ENCODE assay signal across 8 mouse cellular contexts in genomic region chr6:108457516-108458181, GRCm38 (mm10).
DNase-seq lines count a peak whose midpoint lies in the region; ATAC-seq and TF ChIP-seq lines count a peak whose summit lies in the region.

No protein-coding gene starts in this region.

- no peaks in the 10 kb centered on the region for H3K9me3 ChIP-seq in hindbrain, embryonic 15.5 days

- H3K4me2 ChIP-seq in hindbrain, embryonic 15.5 days = no peak overlapping the region

- H3K4me3 ChIP-seq in kidney, adult 2 months (ENCODE audit: insufficient read depth, low read depth, low read length) = no peak overlapping the region
- no peak overlapping the region for H3K4me3 ChIP-seq in hindbrain, embryonic 15.5 days

- 26% methylated on average over 14 of the region's 14 CpGs for whole genome bisulfite sequencing in kidney, adult 2 months
- WGBS in hindbrain, embryonic 15.5 days = 55% methylated on average over 14 of the region's 14 CpGs

- DNase-seq in kidney, adult 2 months = peak; percentile 88
- no peak for DNase-seq in kidney, adult 18-20 months
- DNase-seq in embryo, embryonic 10.5 days (ENCODE audit: low spot score) = peak; percentile 32
- peak; percentile 54 for DNase-seq in lung, postnatal 25 days (ENCODE audit: low spot score)
- DNase-seq in frontal cortex, postnatal 10 days (ENCODE audit: low spot score in 2 of 2) = no peak
- DNase-seq in ovary, adult 18-20 months (ENCODE audit: low spot score) = no peak

- H3K4me1 ChIP-seq in kidney, adult 2 months (ENCODE audit: control insufficient read depth, insufficient read depth, low read length) = peaks cover 50% of the 10 kb centered on the region
- H3K4me1 ChIP-seq in hindbrain, embryonic 15.5 days (replicated peaks) = peaks cover 20% of the 10 kb centered on the region

- no peak for TF ChIP-seq CTCF in kidney, adult 2 months (conservative IDR thresholded peaks at IDR 0.05; ENCODE audit: insufficient read depth, insufficient read length, low read depth, low read length)

- no peak for ATAC-seq in hindbrain, embryonic 15.5 days (ENCODE audit: low FRiP score, low read depth)
- ATAC-seq in erythroid progenitor cell, adult 5-6 weeks (replicated peaks; ENCODE audit: low FRiP score, poor library complexity, severe bottlenecking) = no peak

- TF ChIP-seq POLR2A in kidney, adult 2 months (IDR thresholded peaks at IDR 0.05; ENCODE audit: low read depth, low read length) = no peak

- H3K27ac ChIP-seq in kidney, adult 2 months (ENCODE audit: insufficient read depth, low read depth, low read length) = peak overlapping the region; percentile 88
- 0 out of 2 replicates have a peak overlapping the region, but pooled peaks have one; percentile 10 for H3K27ac ChIP-seq in hindbrain, embryonic 15.5 days (replicated peaks)

- no peaks in the 10 kb centered on the region for H3K27me3 ChIP-seq in kidney, adult 2 months (replicated peaks; ENCODE audit: control insufficient read depth, insufficient read depth, low read length)
- H3K27me3 ChIP-seq in hindbrain, embryonic 15.5 days = no peaks in the 10 kb centered on the region

- no peak overlapping the region for H3K9ac ChIP-seq in hindbrain, embryonic 15.5 days

- H3K36me3 ChIP-seq in kidney, adult 2 months (ENCODE audit: control insufficient read depth, insufficient read depth, low read length) = no peaks in the 10 kb centered on the region; the same call in 1 of the 2 replicates
- no peaks in the 10 kb centered on the region for H3K36me3 ChIP-seq in hindbrain, embryonic 15.5 days

Comparison
In these comparisons a context has a peak if more than half of its experiments do, and no peak if none do; other contexts are left out.
1. DNase-seq: peak in kidney, adult 2 months (single experiment), embryo, embryonic 10.5 days (single experiment) and lung, postnatal 25 days (single experiment); none in kidney, adult 18-20 months (single experiment), frontal cortex, postnatal 10 days (0 of 2) and ovary, adult 18-20 months (single experiment).